Mouse (Mus musculus) NIH3T3 (cell line): ENCODE measurements at regions not wholly inside any gene's neighbourhood (a gene's known extent, or its start where the extent isn't known, plus 50 kb on each side); places are given as distances from the start of the nearest gene placed in this dataset.
"Not testable (repeated sequence)": the region's sequence is repeated elsewhere in the genome, so short reads cannot be mapped to it uniquely, and the experiment has no call there.

Experiments used
- DNase-seq: peaks from one replicate; pipeline ENCODE4 v3.0.0-alpha.2; 2012; ENCODE audit warnings: low read depth

DNA sequence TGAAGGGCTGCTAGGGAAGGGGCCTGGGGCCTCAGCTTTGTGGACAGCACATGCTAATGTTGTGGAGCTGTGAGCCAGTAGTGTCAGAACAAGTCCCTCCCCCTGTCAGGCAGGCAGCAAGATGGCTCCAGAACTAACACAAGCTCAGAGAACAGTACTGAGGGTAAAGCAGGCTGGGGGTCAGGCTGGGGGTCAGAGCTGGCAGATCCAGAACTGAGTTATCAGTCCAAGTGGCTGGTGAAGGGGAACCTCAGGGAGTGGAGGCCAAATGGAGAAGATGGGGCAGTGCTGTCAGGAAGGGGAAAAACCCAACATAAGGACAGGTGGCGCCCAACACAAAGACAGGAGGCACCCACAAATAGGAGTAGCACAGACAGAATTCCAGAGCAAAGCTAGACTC lies 985.1 kb downstream of the 4930447A16Rik start:
- DNase-seq = no peak

GRCm38 (mm10) chr15:38412481-38412880 lies 987.1 kb downstream of the 4930447A16Rik start:
- no peak for DNase-seq

- no peak for DNase-seq
These were observed 988.0 kb downstream of the 4930447A16Rik start for GRCm38 (mm10) chr15:38413329-38413728.

DNA sequence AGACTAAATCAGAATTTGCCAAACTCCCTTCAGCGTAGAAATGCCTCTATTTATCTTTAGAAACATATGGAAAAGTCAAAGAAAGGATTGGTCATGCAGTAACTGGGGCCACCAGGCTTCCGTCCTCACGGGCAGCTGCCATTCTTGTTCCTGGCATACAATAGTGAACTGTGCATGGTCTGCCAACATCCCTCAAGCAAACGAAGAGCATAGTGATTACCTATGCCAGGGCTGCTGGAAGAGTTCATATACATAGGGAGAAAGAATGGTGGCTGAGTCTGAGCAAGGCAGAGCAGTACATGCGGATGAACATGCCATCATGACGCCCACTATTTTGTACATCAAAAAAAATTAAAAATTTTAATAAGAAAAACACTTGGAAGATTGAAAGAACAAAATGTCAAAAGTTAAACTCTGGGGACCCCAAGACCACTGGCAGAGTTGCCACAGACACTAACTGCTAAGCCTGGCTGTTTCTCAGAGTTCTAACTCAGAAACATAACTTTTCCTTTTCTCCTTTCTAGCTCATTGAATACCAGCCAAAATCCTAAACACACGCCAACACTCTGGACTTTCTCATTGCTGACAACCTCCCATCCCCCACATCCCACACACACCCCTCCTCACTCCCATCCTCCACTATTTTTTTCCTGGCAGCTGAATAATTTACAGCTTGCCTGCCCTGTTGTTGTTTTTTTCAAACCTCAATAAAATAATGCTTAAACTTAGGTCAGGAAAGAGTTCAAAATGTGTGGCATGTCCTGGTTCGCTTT lies 989.1 kb downstream of the 4930447A16Rik start:
- DNase-seq = peak; percentile 63

GRCm38 (mm10) chr15:38415091-38415486 lies 989.7 kb downstream of the 4930447A16Rik start:
- DNase-seq = peak; percentile 18

DNA sequence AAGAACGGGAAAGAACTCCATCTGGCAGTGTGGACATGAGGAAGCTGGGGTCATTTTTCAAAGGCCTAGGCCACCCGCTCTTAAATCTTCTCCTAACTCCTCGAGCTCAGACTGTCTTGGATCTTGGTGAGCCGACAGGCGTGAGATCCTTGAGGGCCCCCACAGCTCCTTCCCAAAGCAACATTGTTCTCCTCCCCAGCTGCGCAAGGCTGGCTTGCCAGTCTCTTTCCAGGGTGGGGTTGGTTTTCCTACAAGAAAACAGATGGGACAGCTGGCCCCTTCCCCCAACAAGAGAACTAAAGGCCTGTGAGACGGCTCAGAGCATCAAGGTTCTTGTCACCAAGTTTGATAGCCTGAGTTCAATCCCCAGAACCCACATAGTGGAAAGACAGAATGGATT lies 994.3 kb downstream of the 4930447A16Rik start:
- DNase-seq = no peak

GRCm38 (mm10) chr15:38420784-38421183 lies 995.4 kb downstream of the 4930447A16Rik start:
- DNase-seq = peak; percentile 55

DNA sequence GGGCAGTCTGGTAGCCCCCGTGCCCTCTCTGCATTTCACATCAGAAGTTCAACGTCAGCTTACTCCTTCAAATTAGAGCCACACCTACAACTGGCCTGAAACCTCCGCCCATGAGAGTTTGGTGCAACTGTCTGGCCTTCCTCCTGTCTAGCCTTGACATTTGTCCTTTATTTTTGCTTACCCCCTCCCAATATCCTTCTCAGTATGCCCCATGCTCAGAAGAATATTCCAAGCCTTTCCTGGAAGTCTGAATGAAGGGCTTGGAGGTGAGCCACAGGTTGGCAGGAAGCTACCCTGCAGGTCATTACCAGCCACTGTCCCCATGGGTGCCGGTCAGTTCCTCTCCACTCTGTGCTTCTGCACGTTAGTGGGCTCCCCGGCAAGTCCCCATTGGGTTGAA lies 997.4 kb downstream of the 4930447A16Rik start:
- no peak for DNase-seq

GRCm38 (mm10) chr15:38425506-38425905 lies 1000.2 kb downstream of the 4930447A16Rik start:
- no peak for DNase-seq

DNA sequence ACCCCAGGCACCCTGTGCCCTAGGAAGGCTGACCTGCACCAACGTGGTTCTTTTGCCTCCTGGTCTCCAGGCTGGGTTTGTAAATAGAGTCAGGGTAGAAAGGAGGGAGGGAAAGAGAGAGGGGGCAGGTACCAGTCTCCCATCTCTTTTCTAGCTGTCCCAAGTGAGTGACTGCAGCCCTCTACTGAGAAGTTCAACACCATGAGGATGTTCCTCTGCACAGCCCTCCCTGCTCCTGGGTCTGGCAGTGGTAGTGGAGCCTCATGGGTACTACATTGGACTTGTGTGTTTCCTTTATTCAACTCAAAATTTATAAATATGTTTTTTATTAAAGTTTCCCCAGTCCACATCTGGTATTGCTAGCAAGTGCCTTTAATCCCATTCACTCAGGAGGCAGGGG lies 1002.6 kb downstream of the 4930447A16Rik start:
- no peak for DNase-seq

- peak; percentile 55 for DNase-seq
These were observed 1006.3 kb downstream of the 4930447A16Rik start for GRCm38 (mm10) chr15:38431668-38432067.

DNA sequence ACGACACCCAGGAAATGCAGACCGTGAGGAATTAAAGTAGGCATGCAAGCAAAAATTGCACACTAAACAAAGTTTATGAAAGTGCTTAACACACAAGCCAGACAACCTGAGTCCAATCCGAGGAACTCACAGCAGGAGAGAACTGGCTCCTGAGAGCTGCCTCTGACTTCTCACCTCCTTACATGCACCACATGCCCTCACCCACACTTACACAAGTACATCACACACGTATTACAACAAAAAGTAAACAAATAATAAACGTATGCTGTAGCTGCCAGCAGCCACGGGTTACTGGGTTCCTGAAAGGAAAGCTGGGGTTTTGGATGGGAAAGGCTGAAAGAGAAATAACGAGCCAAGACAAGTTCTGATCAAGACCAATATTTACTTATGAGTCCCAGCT lies 1008.0 kb downstream of the 4930447A16Rik start:
- no peak for DNase-seq

GRCm38 (mm10) chr15:38434239-38434638 lies 1008.9 kb downstream of the 4930447A16Rik start:
- not testable (repeated sequence) for DNase-seq
